Mouse (Mus musculus) heart, adult 2 months (tissue): ENCODE results near the gene Stat6. TPM values are rescaled to one million over a fixed set of nuclear protein-coding genes. Genes with fewer than 3 reads are reported as not detected.

ENCODE experiments used
- DNase-seq, 2 experiments: peaks; one replicate each; pipeline ENCODE4 v3.0.0; 2021
- H3K27ac ChIP-seq: fragments of 200-600 bp; 2 replicates; pipeline ENCODE4 v1.8.1; 2022
- H3K27me3 ChIP-seq: fragments of 200-500 bp; 2 replicates; pipeline ENCODE4 v1.6.1; 2012; ENCODE audit warnings: mild to moderate bottlenecking, low read length, inconsistent platforms, mixed read lengths; ENCODE audit not compliant: control insufficient read depth, insufficient read depth
- H3K36me3 ChIP-seq: fragments of 200-500 bp; 2 replicates; pipeline ENCODE4 v1.6.1; 2012; ENCODE audit warnings: low read length, inconsistent platforms; ENCODE audit not compliant: control insufficient read depth, insufficient read depth
- H3K4me1 ChIP-seq: fragments of 200-500 bp; 2 replicates; pipeline ENCODE4 v1.6.1; 2011; ENCODE audit warnings: low read length; ENCODE audit not compliant: control insufficient read depth, insufficient read depth
- H3K4me3 ChIP-seq: fragments of 200-600 bp; 2 replicates; pipeline ENCODE4 v1.8.1; 2022
- H3K79me2 ChIP-seq: fragments of 200-500 bp; replicated peaks from 2 replicates; pipeline ENCODE4 v1.6.1; 2012; ENCODE audit warnings: mild to moderate bottlenecking, inconsistent platforms, low read length, moderate library complexity, mixed read lengths; ENCODE audit not compliant: control insufficient read depth, insufficient read depth
- H3K9ac ChIP-seq: fragments of 200-500 bp; 2 replicates; pipeline ENCODE4 v1.6.1; 2012; ENCODE audit warnings: low read depth, mild to moderate bottlenecking, control low read depth, inconsistent platforms, low read length, mixed read lengths
- CTCF ChIP-seq: fragments of 200-600 bp; IDR thresholded peaks from 2 replicates; pipeline ENCODE4 v1.8.1; 2022; ENCODE audit warnings: antibody characterized with exemption, mild to moderate bottlenecking, moderate library complexity
- EP300 ChIP-seq: fragments of 200-500 bp; IDR thresholded peaks from 2 replicates; pipeline ENCODE4 v1.6.1; 2011; ENCODE audit warnings: low read depth, low read length, control low read depth; ENCODE audit not compliant: insufficient read depth
- POLR2A ChIP-seq: fragments of 200-500 bp; IDR thresholded peaks from 2 replicates; pipeline ENCODE4 v1.6.1; 2011; ENCODE audit warnings: mild to moderate bottlenecking, low read depth, low read length, control low read depth; ENCODE audit not compliant: insufficient read depth
- WGBS: fragments of 180-500 bp; shearing (Covaris S2); methylation state at CpG from one replicate; pipeline ENCODE4 v1.1.7; 2018; 5-methylcytosine and 5-hydroxymethylcytosine counted together
- intact Hi-C: fragments of 180-260 bp; cut with DNase I; formaldehyde crosslinking; loops from one replicate; pipeline ENCODE4 v1.15.1; 2025
- polyA plus RNA-seq: library from polyadenylated mRNA; depleted of rRNA; stranded (reverse); fragments of >200 nt; gene quantifications from 2 replicates; pipeline ENCODE4 v1.2.3, GENCODE M21; 2012
- total RNA-seq, 2 experiments: library from RNA; stranded (reverse); gene quantifications; 2 replicates each; pipeline ENCODE4 v1.2.3; 2021

Stat6 gene
- total and polyA plus RNA-seq, 3 experiments, result 43.7 to 49.5 (median 43.9) TPM

GRCm38 (mm10) chr10:127598607-127599006 is 44.2 kb upstream of the Stat6 start:
- Histone ChIP-seq H3K4me3 (no peak overlapping the region), H3K79me2 (no peaks in the 10 kb centered on the region), H3K4me1 (peaks cover 20% of the 10 kb centered on the region), H3K36me3 (no peaks in the 10 kb centered on the region), H3K27ac (peak overlapping the region; percentile 76; the same call in 1 of the 2 replicates), H3K27me3 (no peaks in the 10 kb centered on the region), H3K9ac (no peak overlapping the region)
- WGBS, result 80% methylated on average over 8 of the region's 8 CpGs
- DNase-seq, result no peak
- intact Hi-C loops, result no loop called here
- TF ChIP-seq POLR2A, result no peak
- TF ChIP-seq CTCF, result no peak
- no peak for TF ChIP-seq EP300

DNA sequence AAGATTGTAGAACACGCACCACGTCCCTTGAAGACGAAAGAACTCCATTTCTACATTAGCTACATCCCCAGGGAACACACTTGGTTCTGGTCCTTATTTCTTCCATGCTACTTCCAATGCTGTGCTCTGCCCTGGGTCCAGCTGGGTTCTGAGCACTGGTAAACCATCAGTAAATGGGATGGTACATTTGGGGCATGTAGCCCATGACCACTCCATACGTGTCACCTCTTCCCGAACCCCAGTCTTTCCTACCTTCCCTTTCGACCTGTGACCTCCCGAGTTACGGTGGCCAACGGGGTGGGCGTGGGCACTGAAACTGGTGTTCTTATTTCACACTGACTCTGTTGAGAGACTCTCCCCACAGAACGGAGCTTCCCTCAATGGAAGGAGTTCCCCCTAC is 43.5 kb upstream of the Stat6 start:
- intact Hi-C loops, result no loop called here
- H3K4me1 ChIP-seq, result peaks cover 20% of the 10 kb centered on the region
- WGBS, result 83% methylated on average over 11 of the region's 11 CpGs
- no peak overlapping the region for H3K9ac ChIP-seq
- no peak for DNase-seq
- no peaks in the 10 kb centered on the region for H3K36me3 ChIP-seq
- TF ChIP-seq CTCF (no peak), POLR2A (no peak), EP300 (no peak)
- no peaks in the 10 kb centered on the region for H3K27me3 ChIP-seq
- H3K4me3 ChIP-seq, result no peak overlapping the region
- peak overlapping the region; percentile 76 for H3K27ac ChIP-seq
- H3K79me2 ChIP-seq, result no peaks in the 10 kb centered on the region

- TF ChIP-seq CTCF, result no peak
- TF ChIP-seq POLR2A, result no peak
- TF ChIP-seq EP300, result no peak
- WGBS, result 31% methylated on average over 17 of the region's 17 CpGs
- peak; percentile 76 to 87 for DNase-seq
- intact Hi-C loops, result loop anchor here (2.0 kb wide), 1 partner anchor 21 kb away; the partner anchor contains the start of gene Lrp1
- no peaks in the 10 kb centered on the region for H3K27me3 ChIP-seq
- no peak overlapping the region for H3K4me3 ChIP-seq
- H3K27ac ChIP-seq, result peak overlapping the region; percentile 76
- H3K79me2 ChIP-seq, result no peaks in the 10 kb centered on the region
- H3K9ac ChIP-seq, result peak overlapping the region; percentile 6; the same call in 1 of the 2 replicates
- peaks cover 22% of the 10 kb centered on the region for H3K4me1 ChIP-seq
- H3K36me3 ChIP-seq, result no peaks in the 10 kb centered on the region
Measured at GRCm38 (mm10) chr10:127599779-127600541, 42.8 kb upstream of the Stat6 start.

GRCm38 (mm10) chr10:127602194-127602593 is 40.6 kb upstream of the Stat6 start:
- Histone ChIP-seq H3K27me3 (no peaks in the 10 kb centered on the region), H3K36me3 (no peaks in the 10 kb centered on the region), H3K9ac (no peak overlapping the region), H3K4me1 (peaks cover 21% of the 10 kb centered on the region), H3K79me2 (no peaks in the 10 kb centered on the region), H3K27ac (no peak overlapping the region), H3K4me3 (no peak overlapping the region)
- TF ChIP-seq EP300 (no peak), CTCF (no peak), POLR2A (no peak)
- DNase-seq, result no peak
- WGBS, result 89% methylated on average over 6 of the region's 6 CpGs
- intact Hi-C loops, result no loop called here

DNA sequence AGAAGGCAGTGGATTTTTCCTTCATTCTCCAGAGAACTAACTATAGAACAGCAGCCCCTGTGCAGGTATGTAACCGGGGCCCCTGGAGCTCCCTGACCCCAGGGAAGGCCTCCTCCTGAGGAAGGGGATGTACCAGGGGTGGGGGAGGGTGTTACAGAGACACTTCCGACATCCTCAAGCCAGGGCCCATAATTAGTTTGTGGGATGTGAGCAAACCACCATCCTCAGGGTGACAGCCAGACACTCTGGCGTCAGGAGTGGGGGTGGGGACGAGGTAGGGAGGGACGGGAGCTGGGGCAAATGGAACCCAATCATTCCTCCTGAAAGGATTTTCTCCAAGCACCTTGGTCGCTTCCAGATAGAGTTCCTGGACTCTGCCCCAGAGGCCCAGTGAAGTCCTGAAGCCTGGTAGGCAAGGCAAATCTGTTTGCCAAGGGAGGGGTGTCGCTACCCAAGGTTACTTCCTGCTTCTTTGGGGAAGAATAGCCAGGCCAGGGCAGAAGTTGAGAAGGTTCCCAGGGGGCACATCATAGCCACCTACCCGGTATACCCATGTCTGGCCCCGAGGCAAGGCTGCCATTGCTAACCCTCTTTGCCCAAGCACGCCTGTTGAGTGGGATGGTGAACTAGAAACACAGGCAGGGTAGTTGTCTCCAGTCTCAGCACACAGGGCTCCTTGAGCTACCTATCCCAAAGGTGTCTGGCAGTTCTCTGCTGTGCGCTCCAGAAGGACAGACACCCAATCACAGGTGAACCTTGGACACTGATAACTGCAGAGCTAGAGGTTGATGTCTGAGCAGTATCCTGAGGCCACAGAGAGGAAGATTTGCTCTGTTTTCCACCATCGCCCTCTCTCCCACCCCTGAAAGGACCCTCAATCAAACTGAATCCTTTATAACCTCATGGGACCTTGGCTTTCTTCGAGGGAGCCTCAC is 39.1 kb upstream of the Stat6 start:
- no peak for TF ChIP-seq CTCF
- TF ChIP-seq POLR2A, result no peak
- no peak for TF ChIP-seq EP300
- H3K79me2 ChIP-seq, result no peaks in the 10 kb centered on the region
- 63% methylated on average over 13 of the region's 13 CpGs for WGBS
- H3K4me3 ChIP-seq, result no peak overlapping the region
- no peak for DNase-seq
- intact Hi-C loops, result no loop called here
- H3K27me3 ChIP-seq, result no peaks in the 10 kb centered on the region
- H3K27ac ChIP-seq, result no peak overlapping the region; the same call in none of the 2 replicates
- no peak overlapping the region for H3K9ac ChIP-seq
- no peaks in the 10 kb centered on the region for H3K36me3 ChIP-seq
- H3K4me1 ChIP-seq, result peaks cover 18% of the 10 kb centered on the region
